Mouse (Mus musculus): ENCODE data around the gene Bmpr1b.

GRCm38 (mm10) chr3:142122376-142122775, 46.8 kb downstream of the Bmpr1b start:
- TF ChIP-seq CTCF (IDR thresholded peaks at IDR 0.05; ENCODE audit: low read depth) (no peak), EP300 (IDR thresholded peaks at IDR 0.05; ENCODE audit: low read depth) (no peak)
